Mouse (Mus musculus) MN1 (cell line): ENCODE results near the gene Omd.
"Not testable (repeated sequence)": the region's sequence is repeated elsewhere in the genome, so short reads cannot be mapped to it uniquely, and the experiment has no call there.

Source experiments
- DNase-seq: peaks from one replicate; pipeline ENCODE4 v3.0.0-alpha.2; 2016; ENCODE audit warnings: low spot score

Omd gene

GRCm38 (mm10) chr13:49581541-49582530 is at the start of gene Omd:
TSS of gene Omd (plus strand) at chr13:49582462.
- no peak for DNase-seq

- no peak for DNase-seq
Observed at GRCm38 (mm10) chr13:49536946-49537345, 45.3 kb upstream of the Omd start.

- no peak for DNase-seq
Observed at GRCm38 (mm10) chr13:49538693-49539092, 43.6 kb upstream of the Omd start.

GRCm38 (mm10) chr13:49544279-49544678 is 38.0 kb upstream of the Omd start, which contains the start of gene Aspn:
TSS of gene Aspn (plus strand) at chr13:49544443.
- DNase-seq: no peak

- no peak for DNase-seq
Observed at GRCm38 (mm10) chr13:49545646-49546045, 36.6 kb upstream of the Omd start.

GRCm38 (mm10) chr13:49546517-49546916 is 35.7 kb upstream of the Omd start:
- DNase-seq: no peak

- no peak for DNase-seq
Observed at GRCm38 (mm10) chr13:49547563-49548150, 34.6 kb upstream of the Omd start.

GRCm38 (mm10) chr13:49549616-49550015 is 32.6 kb upstream of the Omd start:
- no peak for DNase-seq

GRCm38 (mm10) chr13:49554519-49554918 is 27.7 kb upstream of the Omd start:
- no peak for DNase-seq

- no peak for DNase-seq
Observed at GRCm38 (mm10) chr13:49556203-49556602, 26.1 kb upstream of the Omd start.

GRCm38 (mm10) chr13:49556924-49557323 is 25.3 kb upstream of the Omd start:
- DNase-seq: no peak

- DNase-seq: no peak
Observed at GRCm38 (mm10) chr13:49559185-49559584, 23.1 kb upstream of the Omd start.

GRCm38 (mm10) chr13:49560886-49561285 is 21.4 kb upstream of the Omd start:
- DNase-seq: no peak

- no peak for DNase-seq
Observed at GRCm38 (mm10) chr13:49564347-49564746, 17.9 kb upstream of the Omd start.

GRCm38 (mm10) chr13:49570371-49570770 is 11.9 kb upstream of the Omd start:
- DNase-seq: no peak

- no peak for DNase-seq
Observed at GRCm38 (mm10) chr13:49571418-49571817, 10.8 kb upstream of the Omd start.

GRCm38 (mm10) chr13:49583859-49584258 is 1.6 kb downstream of the Omd start:
- no peak for DNase-seq

- no peak for DNase-seq
Observed at GRCm38 (mm10) chr13:49584307-49585005, 2.2 kb downstream of the Omd start.

GRCm38 (mm10) chr13:49586062-49586461 is 3.8 kb downstream of the Omd start:
- DNase-seq: no peak

- not testable (repeated sequence) for DNase-seq
Observed at GRCm38 (mm10) chr13:49602541-49602940, 20.3 kb downstream of the Omd start.

GRCm38 (mm10) chr13:49603603-49604002 is 21.3 kb downstream of the Omd start:
- DNase-seq: no peak

GRCm38 (mm10) chr13:49607714-49608113 is 25.5 kb downstream of the Omd start, which contains the start of gene Ogn:
TSS of gene Ogn (plus strand) at chr13:49608046.
- DNase-seq: no peak
